Mouse (Mus musculus): ENCODE measurements around the gene Atg10. TPM values are rescaled to one million over a fixed set of nuclear protein-coding genes. Genes with fewer than 3 reads are reported as not detected.

Atg10 gene
- polyA plus RNA-seq, 1 experiment from 2014 or later: 16.2 TPM

DNA sequence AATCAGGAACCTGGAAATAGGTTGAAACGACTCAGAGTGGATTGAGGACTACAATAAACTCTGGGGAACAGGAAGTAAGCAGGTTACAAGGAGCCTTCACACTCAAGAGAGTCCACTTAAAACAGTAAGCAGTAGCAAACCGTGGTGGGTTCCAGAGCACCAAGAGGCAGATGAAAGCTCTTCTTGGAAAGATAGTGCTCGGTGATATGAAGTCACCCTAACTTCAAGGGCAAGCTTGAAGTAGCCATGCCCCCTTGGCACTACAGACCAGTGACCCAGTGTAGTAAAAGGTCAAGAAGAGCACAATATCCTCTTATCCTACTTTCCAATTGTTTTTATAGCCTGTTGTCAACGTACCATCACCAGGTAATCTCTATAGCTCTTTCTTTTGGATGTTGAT, 2.1 kb downstream of the Atg10 start:
- Histone ChIP-seq H3K4me2 (ENCODE audit: low read depth) (no peak overlapping the region), H3K9ac (ENCODE audit: low read length) (no peak overlapping the region), H3K36me3 (ENCODE audit: control insufficient read depth, insufficient read depth, low read length) (no peaks in the 10 kb centered on the region), H3K4me1 (ENCODE audit: control insufficient read depth, insufficient read depth, low read length) (no peaks in the 10 kb centered on the region), H3K27me3 (ENCODE audit: control insufficient read depth, insufficient read depth, low read length) (no peaks in the 10 kb centered on the region), H3K9me3 (ENCODE audit: control insufficient read depth, low read length) (no peaks in the 10 kb centered on the region), H3K4me3 (ENCODE audit: low read depth, low read length) (no peak overlapping the region), H3K27ac (ENCODE audit: low read depth, low read length) (no peak overlapping the region)
- DNase-seq (ENCODE audit: low spot score) (no peak), ATAC-seq (ENCODE audit: insufficient read depth, low FRiP score, low TSS enrichment) (no peak)
- WGBS: 81% methylated on average over 4 of the region's 4 CpGs

DNA sequence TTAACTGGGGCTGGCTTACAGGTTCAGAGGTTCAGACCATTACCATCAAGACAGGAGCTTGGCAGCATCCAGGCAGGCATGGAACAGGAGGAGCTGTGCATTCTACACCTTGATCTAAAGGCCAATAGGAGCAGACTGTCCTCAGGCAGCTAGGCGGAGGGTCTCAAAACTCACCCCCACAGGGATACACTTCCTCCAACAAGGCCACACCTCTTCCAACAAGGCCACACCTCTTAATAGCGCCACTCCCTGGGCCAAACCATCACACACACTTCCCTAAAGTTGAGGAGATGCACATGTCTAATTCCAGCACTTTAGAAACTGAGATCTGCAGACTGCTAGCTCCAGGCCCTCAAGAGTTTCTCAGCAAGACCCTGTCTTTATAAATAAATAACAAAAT, 6.1 kb downstream of the Atg10 start:
- Histone ChIP-seq H3K9me3 (ENCODE audit: control insufficient read depth, low read length) (no peaks in the 10 kb centered on the region), H3K36me3 (ENCODE audit: control insufficient read depth, insufficient read depth, low read length) (no peaks in the 10 kb centered on the region), H3K9ac (ENCODE audit: low read length) (no peak overlapping the region), H3K27me3 (ENCODE audit: control insufficient read depth, insufficient read depth, low read length) (no peaks in the 10 kb centered on the region), H3K4me1 (ENCODE audit: control insufficient read depth, insufficient read depth, low read length) (no peaks in the 10 kb centered on the region), H3K4me3 (ENCODE audit: low read depth, low read length) (no peak overlapping the region), H3K27ac (ENCODE audit: low read depth, low read length) (no peak overlapping the region), H3K4me2 (ENCODE audit: low read depth) (no peak overlapping the region)
- ATAC-seq (ENCODE audit: insufficient read depth, low FRiP score, low TSS enrichment) (no peak), DNase-seq (ENCODE audit: low spot score) (no peak)
- 84% methylated on average over 2 of the region's 2 CpGs for WGBS

DNA sequence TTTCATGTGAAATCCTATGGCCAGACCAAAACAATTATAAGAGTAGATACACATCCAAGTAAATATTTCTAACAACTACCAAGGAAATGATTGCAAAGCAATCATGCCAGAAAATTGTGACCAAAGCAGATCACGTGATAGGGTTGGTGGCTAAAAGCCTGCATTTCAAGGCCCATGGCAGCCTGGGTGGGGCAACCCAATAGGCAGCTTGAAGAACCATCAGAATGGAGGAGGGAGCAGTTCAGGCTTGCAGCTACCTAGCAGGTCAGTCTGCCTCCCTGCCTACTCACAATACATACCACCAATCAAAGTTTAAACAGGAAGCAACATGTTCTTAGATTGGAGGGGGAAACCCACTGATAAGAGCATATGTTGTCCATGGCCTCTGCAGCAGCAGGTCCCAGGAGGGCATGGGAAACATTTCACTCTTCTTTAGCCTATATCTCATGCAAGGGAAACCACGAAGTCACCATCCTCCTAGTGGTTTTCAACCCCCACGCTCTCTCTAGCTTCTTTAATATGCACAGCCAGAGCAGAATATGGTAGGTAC, 7.0 kb downstream of the Atg10 start:
- ATAC-seq (ENCODE audit: insufficient read depth, low FRiP score, low TSS enrichment): no peak
- H3K9ac ChIP-seq (ENCODE audit: low read length): no peak overlapping the region
- H3K4me2 ChIP-seq (ENCODE audit: low read depth): no peak overlapping the region
- no peak overlapping the region for H3K27ac ChIP-seq (ENCODE audit: low read depth, low read length)
- H3K4me3 ChIP-seq (ENCODE audit: low read depth, low read length): no peak overlapping the region
- WGBS: 91% methylated on average over 3 of the region's 3 CpGs
- no peaks in the 10 kb centered on the region for H3K27me3 ChIP-seq (ENCODE audit: control insufficient read depth, insufficient read depth, low read length)
- H3K36me3 ChIP-seq (ENCODE audit: control insufficient read depth, insufficient read depth, low read length): no peaks in the 10 kb centered on the region
- H3K4me1 ChIP-seq (ENCODE audit: control insufficient read depth, insufficient read depth, low read length): no peaks in the 10 kb centered on the region
- DNase-seq (ENCODE audit: low spot score): no peak
- H3K9me3 ChIP-seq (ENCODE audit: control insufficient read depth, low read length): no peaks in the 10 kb centered on the region

DNA sequence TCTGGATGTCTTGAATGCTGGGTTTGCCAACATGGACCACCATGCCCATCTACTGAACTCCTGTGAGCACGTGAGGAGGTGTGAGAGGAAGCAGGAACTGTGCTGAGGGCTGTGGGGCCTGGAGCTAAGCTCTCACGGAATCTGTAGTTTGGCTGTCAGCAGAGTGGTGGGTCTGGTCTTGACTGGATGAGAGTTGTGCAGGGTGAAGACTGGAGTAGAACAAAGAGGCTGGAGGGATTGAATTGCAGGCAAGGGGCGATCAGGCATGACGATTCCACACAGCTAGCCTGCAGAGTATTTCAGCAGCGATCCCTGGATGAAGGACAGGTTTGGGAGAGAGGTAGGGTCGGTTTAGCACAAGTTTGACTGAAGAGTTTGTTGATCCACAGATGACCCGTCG, 10.8 kb downstream of the Atg10 start:
- ATAC-seq (ENCODE audit: insufficient read depth, low FRiP score, low TSS enrichment) (no peak), DNase-seq (ENCODE audit: low spot score) (no peak)
- no peaks in the 10 kb centered on the region for H3K36me3 ChIP-seq (ENCODE audit: control insufficient read depth, insufficient read depth, low read length)
- H3K4me1 ChIP-seq (ENCODE audit: control insufficient read depth, insufficient read depth, low read length): no peaks in the 10 kb centered on the region
- no peak overlapping the region for H3K9ac ChIP-seq (ENCODE audit: low read length)
- H3K4me3 ChIP-seq (ENCODE audit: low read depth, low read length): no peak overlapping the region
- H3K27me3 ChIP-seq (ENCODE audit: control insufficient read depth, insufficient read depth, low read length): no peaks in the 10 kb centered on the region
- WGBS: 81% methylated on average over 8 of the region's 8 CpGs
- H3K9me3 ChIP-seq (ENCODE audit: control insufficient read depth, low read length): no peaks in the 10 kb centered on the region
- H3K27ac ChIP-seq (ENCODE audit: low read depth, low read length): no peak overlapping the region
- H3K4me2 ChIP-seq (ENCODE audit: low read depth): no peak overlapping the region

DNA sequence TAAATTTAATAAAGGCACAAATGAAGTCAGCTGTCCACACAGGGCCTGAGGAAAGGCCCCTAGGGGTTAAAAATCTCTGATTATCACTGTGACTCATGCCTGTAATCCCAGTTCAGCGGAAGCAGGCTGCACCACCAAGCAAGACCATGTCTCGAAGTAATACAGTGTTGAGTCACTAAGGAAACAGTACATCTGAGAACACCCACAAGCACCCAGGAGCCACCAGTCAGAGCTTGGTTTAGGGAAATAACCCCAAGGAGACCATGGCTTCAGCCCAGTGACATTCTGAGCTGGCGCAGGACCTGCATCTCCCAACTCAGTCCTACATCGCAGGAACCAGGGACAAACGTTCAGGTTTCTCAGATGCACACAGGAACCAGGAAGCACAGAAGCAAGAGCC, 17.5 kb downstream of the Atg10 start:
- no peak overlapping the region for H3K4me3 ChIP-seq (ENCODE audit: low read depth, low read length)
- no peaks in the 10 kb centered on the region for H3K36me3 ChIP-seq (ENCODE audit: control insufficient read depth, insufficient read depth, low read length)
- H3K27me3 ChIP-seq (ENCODE audit: control insufficient read depth, insufficient read depth, low read length): no peaks in the 10 kb centered on the region
- H3K9ac ChIP-seq (ENCODE audit: low read length): no peak overlapping the region
- no peak overlapping the region for H3K27ac ChIP-seq (ENCODE audit: low read depth, low read length)
- ATAC-seq (ENCODE audit: insufficient read depth, low FRiP score, low TSS enrichment) (no peak), DNase-seq (ENCODE audit: low spot score) (no peak)
- 82% methylated on average over 5 of the region's 5 CpGs for WGBS
- no peaks in the 10 kb centered on the region for H3K4me1 ChIP-seq (ENCODE audit: control insufficient read depth, insufficient read depth, low read length)
- no peak overlapping the region for H3K4me2 ChIP-seq (ENCODE audit: low read depth)
- no peaks in the 10 kb centered on the region for H3K9me3 ChIP-seq (ENCODE audit: control insufficient read depth, low read length)

DNA sequence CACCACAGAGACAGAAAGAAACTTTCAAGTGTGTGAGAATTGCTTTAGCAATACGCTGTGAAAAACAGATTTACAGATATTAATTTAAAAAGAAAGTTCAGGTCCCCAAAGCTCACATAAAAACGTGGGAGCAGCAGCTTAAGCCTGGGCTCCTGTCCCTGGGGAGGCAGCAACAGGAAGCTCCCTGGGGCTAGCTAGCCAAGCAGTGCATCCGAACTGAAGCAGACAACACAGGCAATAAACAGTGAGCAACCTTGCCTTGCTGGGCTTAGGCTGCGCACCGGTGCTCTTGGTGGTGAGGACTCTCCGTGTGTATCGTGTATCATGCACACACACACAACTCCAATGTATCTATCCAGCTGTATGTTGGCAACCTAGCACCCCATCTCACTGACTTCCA, 21.2 kb downstream of the Atg10 start:
- Histone ChIP-seq H3K27me3 (ENCODE audit: control insufficient read depth, insufficient read depth, low read length) (no peaks in the 10 kb centered on the region), H3K9me3 (ENCODE audit: control insufficient read depth, low read length) (no peaks in the 10 kb centered on the region), H3K4me3 (ENCODE audit: low read depth, low read length) (no peak overlapping the region), H3K4me1 (ENCODE audit: control insufficient read depth, insufficient read depth, low read length) (no peaks in the 10 kb centered on the region), H3K9ac (ENCODE audit: low read length) (no peak overlapping the region), H3K36me3 (ENCODE audit: control insufficient read depth, insufficient read depth, low read length) (no peaks in the 10 kb centered on the region), H3K27ac (ENCODE audit: low read depth, low read length) (no peak overlapping the region), H3K4me2 (ENCODE audit: low read depth) (no peak overlapping the region)
- no peak for ATAC-seq (ENCODE audit: insufficient read depth, low FRiP score, low TSS enrichment)
- DNase-seq (ENCODE audit: low spot score): no peak
- WGBS: 71% methylated on average over 7 of the region's 7 CpGs

DNA sequence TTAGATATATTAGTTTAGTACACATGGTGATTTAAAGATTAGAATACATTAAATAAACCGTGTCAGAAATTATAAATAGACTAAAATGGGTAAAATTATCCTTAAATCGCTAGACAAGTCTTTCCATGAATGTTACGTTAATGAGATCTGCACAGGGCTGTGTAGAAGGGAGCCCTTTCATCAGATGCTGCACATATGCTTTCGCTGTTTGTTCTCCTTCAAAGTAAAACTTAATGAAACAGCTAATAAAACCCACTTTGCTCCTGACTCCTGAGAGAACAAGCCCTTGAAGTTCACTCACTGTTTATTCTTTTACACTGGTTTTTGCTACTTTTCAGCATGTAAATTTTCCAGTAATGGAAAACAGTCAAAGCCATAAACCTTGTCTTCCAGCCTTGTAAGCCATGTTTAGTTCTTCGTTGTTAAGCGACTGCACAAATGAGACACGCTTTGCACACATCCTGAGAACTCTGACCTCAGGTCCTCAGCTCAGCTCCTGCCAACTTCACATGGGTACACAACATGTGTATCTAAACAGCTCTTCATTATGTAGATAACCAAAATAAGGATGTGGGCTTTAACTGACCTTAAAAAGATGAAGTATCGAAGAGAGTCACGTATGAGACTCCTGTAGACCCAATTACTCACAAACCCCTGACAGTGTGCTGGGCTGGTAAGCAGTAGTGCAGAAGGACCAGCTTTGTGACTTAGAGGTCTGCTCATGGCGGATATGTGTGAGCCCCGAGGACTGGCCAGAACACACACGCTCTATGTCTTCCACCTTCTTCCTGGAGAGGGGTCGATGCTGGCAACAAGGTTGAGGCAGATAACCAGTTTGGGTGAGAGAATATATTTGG, 36.2 kb downstream of the Atg10 start:
- H3K9me3 ChIP-seq (ENCODE audit: control insufficient read depth, low read length): no peaks in the 10 kb centered on the region
- H3K4me3 ChIP-seq (ENCODE audit: low read depth, low read length): no peak overlapping the region
- no peaks in the 10 kb centered on the region for H3K27me3 ChIP-seq (ENCODE audit: control insufficient read depth, insufficient read depth, low read length)
- no peak overlapping the region for H3K9ac ChIP-seq (ENCODE audit: low read length)
- H3K36me3 ChIP-seq (ENCODE audit: control insufficient read depth, insufficient read depth, low read length): no peaks in the 10 kb centered on the region
- H3K4me2 ChIP-seq (ENCODE audit: low read depth): no peak overlapping the region
- DNase-seq (ENCODE audit: low spot score): no peak
- H3K27ac ChIP-seq (ENCODE audit: low read depth, low read length): no peak overlapping the region
- no peak for ATAC-seq (ENCODE audit: insufficient read depth, low FRiP score, low TSS enrichment)
- WGBS: 90% methylated on average over 13 of the region's 13 CpGs
- no peaks in the 10 kb centered on the region for H3K4me1 ChIP-seq (ENCODE audit: control insufficient read depth, insufficient read depth, low read length)

DNA sequence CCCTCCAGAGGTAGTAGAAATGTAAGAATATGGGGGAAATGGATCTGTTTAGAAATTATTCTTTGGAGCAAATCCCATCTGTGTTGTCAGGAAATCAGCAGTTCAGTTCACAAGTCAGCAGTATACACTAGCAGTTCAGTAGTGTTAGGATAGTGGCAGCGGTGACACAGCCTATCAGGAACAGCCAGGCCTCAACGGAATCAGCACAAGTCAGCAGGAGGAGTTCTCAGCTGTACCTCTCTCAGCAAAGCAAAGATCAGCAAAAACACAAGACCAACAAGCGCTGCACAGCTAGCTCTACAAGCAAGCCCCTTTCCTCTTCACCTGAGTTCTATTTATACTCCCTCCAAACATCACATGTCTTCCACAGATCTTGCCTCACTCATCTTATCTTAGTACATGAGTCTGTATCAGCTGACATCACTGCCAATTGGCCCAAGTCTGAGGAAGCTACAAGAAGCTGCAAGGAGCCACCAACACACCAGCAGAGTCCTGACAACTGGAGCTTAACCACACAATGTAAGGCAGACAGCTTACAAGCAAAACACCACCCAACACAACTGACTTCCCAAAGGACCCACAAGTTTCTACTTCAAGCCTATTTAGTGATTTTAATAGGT, 38.4 kb downstream of the Atg10 start:
- Histone ChIP-seq H3K4me1 (ENCODE audit: control insufficient read depth, insufficient read depth, low read length) (no peaks in the 10 kb centered on the region), H3K9me3 (ENCODE audit: control insufficient read depth, low read length) (no peaks in the 10 kb centered on the region), H3K27ac (ENCODE audit: low read depth, low read length) (no peak overlapping the region), H3K36me3 (ENCODE audit: control insufficient read depth, insufficient read depth, low read length) (no peaks in the 10 kb centered on the region), H3K27me3 (ENCODE audit: control insufficient read depth, insufficient read depth, low read length) (no peaks in the 10 kb centered on the region), H3K4me2 (ENCODE audit: low read depth) (no peak overlapping the region), H3K9ac (ENCODE audit: low read length) (no peak overlapping the region), H3K4me3 (ENCODE audit: low read depth, low read length) (no peak overlapping the region)
- WGBS: 84% methylated on average over 3 of the region's 3 CpGs
- ATAC-seq (ENCODE audit: insufficient read depth, low FRiP score, low TSS enrichment) (no peak), DNase-seq (ENCODE audit: low spot score) (no peak)

DNA sequence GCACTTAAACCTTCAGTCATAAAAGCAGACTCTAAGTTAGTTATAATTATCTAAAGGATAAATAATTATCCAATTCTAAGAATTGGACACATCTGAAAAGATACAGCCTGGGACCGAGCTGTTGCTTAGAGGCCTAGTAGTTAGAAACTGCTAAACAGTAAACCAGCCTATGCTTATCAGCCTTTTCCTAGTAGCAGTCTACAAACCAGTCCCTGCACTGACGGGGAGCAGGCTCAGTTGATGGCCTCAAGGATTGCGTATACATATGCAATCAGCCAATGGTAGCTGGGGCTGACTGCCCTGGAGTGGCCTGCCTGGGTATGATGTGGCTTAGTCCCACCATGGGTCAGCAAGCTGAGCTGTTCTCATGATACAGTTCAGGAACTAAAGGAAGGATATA, 39.5 kb downstream of the Atg10 start:
- ATAC-seq (ENCODE audit: insufficient read depth, low FRiP score, low TSS enrichment) (no peak), DNase-seq (ENCODE audit: low spot score) (no peak)
- H3K4me2 ChIP-seq (ENCODE audit: low read depth): no peak overlapping the region
- H3K9ac ChIP-seq (ENCODE audit: low read length): no peak overlapping the region
- H3K9me3 ChIP-seq (ENCODE audit: control insufficient read depth, low read length): no peaks in the 10 kb centered on the region
- H3K4me1 ChIP-seq (ENCODE audit: control insufficient read depth, insufficient read depth, low read length): no peaks in the 10 kb centered on the region
- 75% methylated on average over 3 of the region's 3 CpGs for WGBS
- H3K27me3 ChIP-seq (ENCODE audit: control insufficient read depth, insufficient read depth, low read length): no peaks in the 10 kb centered on the region
- no peaks in the 10 kb centered on the region for H3K36me3 ChIP-seq (ENCODE audit: control insufficient read depth, insufficient read depth, low read length)
- H3K4me3 ChIP-seq (ENCODE audit: low read depth, low read length): no peak overlapping the region
- H3K27ac ChIP-seq (ENCODE audit: low read depth, low read length): no peak overlapping the region

Data from neural tube, embryonic 11.5 days (tissue).